Mouse (Mus musculus) cerebellum, postnatal 25 days (tissue): ENCODE measurements at regions not wholly inside any gene's neighbourhood (a gene's known extent, or its start where the extent isn't known, plus 50 kb on each side); places are given as distances from the start of the nearest gene placed in this dataset.
A peak's percentile ranks its signal among the peaks of the same experiment; 100 is the strongest.

Experiments
- DNase-seq, 2 experiments: peaks; one replicate each; pipeline ENCODE4 v3.0.0; 2021; ENCODE audit warnings: mixed read lengths in 2 of 2

- no peak for DNase-seq
Observed at GRCm38 (mm10) chr8:56682564-56682963, 131.7 kb downstream of the Fbxo8 start.

DNA sequence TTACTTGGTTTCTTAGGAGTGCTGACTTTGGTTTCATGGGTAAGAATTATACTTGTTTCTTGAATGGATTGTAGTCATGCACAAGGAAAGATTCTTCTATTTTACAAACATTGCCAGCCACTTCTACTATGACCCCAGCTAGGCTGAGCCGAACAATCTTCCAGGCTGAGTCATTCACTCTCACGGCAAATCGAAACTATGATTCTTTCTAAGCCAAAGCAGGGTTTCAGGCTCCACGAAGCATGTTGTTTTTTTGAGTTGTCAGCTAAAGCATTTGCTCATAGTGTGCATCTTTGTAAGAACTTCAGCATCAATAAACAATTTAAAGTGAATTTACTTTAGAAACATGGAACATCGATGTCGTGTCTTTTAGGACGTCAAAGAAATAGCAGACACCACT lies 133.5 kb downstream of the Fbxo8 start:
- no peak for DNase-seq

GRCm38 (mm10) chr8:56695436-56695835 lies 144.5 kb downstream of the Fbxo8 start:
- no peak for DNase-seq

DNA sequence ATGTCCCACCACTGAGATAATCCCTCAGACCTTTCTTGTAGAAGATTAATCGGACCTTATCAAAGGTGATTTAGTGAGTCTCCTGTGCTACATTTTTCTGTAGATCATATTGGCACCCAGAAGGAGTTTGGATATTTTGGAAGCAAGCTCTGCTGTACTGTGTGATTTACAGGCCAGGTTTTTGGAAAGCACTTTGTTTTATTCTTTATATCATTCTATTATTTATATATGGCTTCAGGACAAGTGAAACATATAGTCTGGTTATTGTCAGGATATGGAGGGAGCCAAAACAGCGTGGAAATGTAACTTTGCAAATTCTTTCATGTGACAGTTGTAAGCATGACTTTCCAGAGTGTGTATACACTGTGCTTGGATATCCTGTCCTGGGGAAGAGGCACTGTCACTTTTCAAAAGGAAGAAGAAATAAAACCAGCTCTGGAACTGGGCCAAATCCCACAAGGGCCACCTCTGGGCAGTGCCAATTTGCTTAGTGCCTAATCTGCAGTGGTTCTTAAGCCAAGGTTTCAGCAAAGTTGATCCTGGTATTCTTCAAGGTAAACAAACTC lies 149.8 kb downstream of the Fbxo8 start:
- no peak for DNase-seq

DNA sequence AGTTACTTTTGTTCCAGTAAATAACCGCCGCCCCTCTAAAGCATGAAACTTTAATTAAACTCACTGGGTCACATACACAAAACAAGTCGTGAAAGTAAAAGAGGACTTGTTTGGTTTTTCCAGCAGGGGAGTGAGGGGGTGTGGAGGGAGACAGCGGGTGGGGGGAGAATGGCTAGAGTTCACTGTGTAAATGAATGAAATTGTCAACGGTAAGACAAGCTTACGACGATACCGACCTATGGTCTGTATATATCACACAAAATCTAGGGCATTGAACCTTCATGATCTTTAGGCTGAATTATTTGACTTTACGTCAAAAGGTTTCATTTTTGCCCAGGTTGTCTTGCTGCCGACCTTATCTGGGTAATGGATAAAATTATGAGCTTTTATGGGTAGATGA lies 155.5 kb downstream of the Fbxo8 start:
- DNase-seq = no peak

DNA sequence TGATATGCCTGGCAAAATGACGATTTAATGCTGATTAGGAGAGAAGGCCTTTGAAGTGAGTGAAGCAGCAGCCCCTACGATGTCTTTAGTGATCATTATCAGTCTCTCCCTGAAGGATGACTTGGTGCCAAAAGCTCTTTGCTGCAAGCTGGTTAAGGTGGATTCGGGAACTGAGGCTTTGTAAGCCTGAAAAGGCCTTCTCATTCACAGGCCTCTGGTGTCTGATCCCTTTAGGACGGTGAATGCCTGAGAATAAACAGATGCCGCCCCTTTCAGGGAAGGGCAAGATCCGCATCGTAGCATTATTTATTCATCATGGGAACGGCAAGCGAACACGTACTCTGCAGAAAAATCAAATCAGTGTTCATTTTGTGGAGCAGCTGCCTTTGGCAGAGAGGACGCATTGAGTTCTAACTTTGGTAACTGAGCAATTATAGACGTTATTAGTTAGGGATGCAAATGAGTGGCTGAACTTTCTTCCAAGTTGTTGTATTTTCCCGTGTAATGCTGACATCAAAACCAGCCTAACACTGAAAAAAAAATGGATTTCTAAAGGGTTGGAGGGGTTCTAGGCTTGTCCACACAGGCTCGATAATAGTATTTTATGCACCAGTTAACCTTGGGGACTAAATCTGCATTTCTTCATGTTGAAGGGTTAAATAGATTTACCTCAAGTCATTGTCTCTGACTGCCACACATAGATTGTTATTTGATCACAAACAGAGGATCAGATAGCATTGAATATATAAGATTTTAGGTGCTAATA lies 156.2 kb downstream of the Fbxo8 start:
- DNase-seq = no peak

GRCm38 (mm10) chr8:56720001-56720400 lies 169.1 kb downstream of the Fbxo8 start:
- DNase-seq = no peak

GRCm38 (mm10) chr8:56722473-56723236 lies 171.8 kb downstream of the Fbxo8 start:
- no peak for DNase-seq

- no peak for DNase-seq
Observed at GRCm38 (mm10) chr8:56724607-56725006, 173.7 kb downstream of the Fbxo8 start.

DNA sequence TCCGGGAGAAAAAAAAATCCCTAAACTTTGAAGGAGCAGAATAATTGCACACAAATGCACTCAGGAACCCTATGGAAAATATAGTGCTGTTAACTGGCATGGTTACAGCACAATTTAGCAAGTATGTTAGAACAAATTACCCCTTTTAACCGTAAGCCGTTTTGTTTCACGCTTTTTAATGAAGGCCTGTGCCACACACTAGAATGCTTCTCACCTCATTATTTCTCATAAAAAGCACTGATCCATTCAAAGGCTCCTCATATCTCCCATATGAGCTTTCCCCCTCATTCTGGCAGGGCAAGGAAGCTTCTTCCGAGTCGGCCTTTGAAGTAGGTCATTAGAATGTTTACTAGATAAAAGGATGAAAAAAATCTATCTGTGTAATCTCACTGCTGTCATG lies 182.4 kb downstream of the Fbxo8 start:
- DNase-seq = no peak

DNA sequence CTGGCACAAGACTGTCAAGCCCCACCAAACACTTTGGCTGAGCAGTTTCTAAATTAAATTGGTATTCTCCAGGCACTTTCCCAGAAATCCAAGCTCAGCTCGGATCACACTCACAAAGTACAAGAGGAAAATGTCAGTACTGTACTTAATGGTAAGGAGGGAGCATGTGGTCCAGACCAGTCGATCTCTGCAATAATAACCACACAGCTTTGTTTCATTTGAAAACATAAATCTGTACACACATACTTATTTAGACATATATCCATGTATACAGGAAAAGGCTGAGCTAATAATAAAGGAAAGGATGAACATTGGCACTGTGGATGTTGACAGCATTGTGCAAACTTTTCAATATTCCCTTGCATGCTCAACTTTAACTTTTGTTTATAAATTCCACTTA lies 184.1 kb downstream of the Fbxo8 start:
- DNase-seq = no peak

- DNase-seq = no peak
Observed at GRCm38 (mm10) chr8:56767034-56767433, 216.1 kb downstream of the Fbxo8 start.

GRCm38 (mm10) chr8:56784441-56784840 lies 233.6 kb downstream of the Fbxo8 start:
- no peak for DNase-seq

DNA sequence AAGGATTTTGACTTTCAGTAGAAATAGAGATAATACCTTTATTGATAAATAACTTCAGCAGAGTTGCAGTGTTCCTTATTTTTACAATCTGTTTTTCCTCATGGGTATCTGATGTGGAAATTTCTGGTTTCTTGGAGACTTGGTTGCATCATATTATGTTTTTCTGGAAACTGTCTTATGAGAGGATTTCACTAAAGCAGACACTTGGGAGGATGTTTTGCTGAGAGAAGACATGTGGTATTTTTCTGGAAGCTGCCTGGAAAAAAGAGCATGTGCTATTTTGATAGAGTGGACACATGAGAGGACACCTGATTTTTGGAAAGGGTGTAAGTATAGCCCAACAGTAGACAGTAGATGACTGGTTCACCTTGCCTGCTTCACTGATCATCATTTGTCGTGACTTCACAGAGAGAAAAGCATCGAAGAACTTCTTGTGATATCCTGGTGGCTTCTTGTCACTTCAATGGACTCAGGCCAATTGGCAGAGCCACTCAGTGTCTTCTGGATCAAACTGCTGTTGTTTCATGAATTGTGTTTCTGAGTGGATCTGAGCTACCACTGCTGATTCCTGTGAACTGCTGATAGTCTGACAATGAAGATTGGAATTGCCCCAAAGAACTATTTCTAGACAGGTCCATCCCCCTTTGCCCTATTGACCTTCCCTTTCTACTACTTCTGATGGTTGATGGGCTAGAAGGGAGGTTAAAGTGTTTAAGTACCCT lies 238.8 kb downstream of the Fbxo8 start:
- DNase-seq = no peak

GRCm38 (mm10) chr8:56832651-56833050 lies 281.8 kb downstream of the Fbxo8 start:
- DNase-seq = no peak

DNA sequence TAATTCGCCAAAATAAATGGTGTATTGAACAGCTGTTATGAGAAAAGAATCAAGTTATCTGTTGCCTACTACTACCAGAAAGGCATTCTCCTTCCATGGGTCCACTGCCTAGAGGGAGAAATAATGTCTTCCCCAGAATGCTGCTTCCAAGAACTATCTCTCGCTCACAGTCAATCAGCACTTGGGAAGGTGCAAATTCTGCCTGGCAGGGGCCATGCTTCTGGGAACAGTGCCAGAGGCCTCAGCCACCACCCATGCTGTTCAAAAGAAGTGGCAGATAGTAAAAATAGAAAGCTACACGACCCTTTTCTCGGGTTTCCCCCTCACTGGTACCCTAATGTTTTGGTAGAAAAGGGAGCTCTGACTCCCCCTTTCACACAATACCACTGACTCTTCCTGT lies 282.2 kb downstream of the Fbxo8 start:
- peak in 1 of 2 experiments; percentile 4 for DNase-seq

DNA sequence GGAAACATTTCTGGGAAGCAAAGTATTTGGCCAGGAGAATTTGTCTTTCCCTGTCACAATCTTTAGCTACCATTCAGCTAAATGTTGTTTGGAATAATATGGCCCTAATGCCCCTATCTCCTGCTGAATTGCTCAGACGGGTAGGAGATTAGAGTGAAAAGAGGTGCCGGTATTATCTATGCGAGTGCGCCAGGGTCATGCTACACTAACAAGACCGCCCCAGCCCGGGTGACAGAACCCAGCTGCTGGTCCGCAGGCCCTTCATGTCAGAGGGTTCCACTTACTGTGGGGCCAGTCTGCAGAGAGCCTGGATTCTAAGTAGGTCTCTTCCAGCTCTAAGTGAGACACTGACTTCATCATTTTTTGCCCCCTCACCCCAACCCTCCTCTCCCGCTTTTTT lies 332.6 kb downstream of the Fbxo8 start:
- no peak for DNase-seq

DNA sequence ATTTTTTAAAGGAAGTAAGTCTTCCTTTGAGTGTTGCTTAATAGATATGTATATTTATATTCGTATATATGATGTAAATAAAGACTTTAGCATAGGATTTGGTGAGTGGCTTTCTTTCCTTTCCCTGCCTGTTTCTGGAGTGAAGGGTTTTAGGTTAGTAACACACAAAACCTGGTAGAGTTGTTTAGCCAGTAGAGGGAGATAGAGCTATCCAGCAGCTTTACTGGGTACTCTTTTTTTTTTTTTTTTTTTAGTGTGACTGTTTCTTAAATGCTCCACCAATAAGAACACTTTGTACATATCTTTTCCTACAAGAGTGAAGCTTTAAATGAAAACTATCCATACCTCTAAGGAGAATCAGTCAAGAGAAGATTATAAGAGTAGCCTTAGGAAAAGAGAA lies 333.3 kb downstream of the Fbxo8 start:
- DNase-seq = no peak

DNA sequence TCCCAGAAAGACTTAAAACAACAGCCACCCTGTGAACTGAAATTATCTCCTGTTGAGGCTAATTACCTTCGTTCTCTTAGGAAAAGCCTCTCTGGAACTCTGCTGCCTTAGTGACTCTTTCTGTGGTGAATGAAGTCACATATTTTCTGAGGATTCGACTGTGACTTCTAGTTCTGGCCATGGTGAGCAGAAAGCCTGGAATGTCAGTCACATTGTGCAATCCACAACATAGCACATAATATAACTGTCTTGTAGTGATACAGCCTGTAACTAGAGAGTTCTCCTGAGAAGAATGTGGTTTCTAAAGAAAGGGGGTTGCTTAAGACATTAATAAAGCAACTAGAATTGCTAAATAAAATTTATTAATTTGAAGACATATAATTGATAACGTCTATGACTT lies 342.7 kb downstream of the Fbxo8 start:
- no peak for DNase-seq

DNA sequence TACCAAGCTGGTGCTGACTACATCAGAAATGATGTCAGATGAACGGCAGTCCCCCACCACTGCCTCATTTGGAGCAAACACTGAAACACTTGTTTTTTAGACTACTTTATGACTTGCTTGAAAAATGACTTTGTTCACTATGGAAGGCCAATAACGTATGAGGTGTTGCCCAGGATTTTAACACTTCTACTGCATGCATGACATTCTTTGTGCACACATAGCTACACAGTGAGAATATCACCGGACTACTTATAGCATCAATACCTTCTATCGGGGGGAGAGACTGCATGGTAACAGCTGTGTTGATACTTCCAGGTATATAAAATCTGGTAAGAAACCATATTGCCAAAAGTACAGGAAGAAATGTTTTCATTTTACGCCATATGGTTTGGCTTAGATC lies 364.5 kb downstream of the Fbxo8 start:
- no peak for DNase-seq

- no peak for DNase-seq
Observed at GRCm38 (mm10) chr8:56915989-56916388, 365.1 kb downstream of the Fbxo8 start.

- DNase-seq = no peak
Observed at GRCm38 (mm10) chr8:56924724-56925123, 373.8 kb downstream of the Fbxo8 start.

DNA sequence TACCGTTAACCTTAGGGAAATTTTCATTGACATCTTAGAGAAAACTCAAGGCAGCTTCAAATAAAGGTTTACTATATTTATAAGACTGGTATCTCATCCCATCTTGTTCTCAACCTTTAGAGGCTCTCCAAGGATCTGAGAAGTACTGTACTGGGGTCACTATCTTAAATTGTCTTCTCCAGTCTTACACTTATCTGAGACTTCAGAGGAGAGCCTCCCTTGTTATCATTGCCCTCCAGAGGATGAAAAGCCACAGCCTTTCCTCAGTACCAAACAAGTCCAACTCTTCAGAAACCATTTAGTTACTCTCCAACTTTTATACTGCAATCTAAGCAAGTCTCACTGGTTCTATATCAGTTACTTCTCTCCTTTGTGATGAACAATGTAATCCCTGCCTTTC lies 376.3 kb downstream of the Fbxo8 start:
- DNase-seq = no peak
